Mouse (Mus musculus) heart, adult 9 months (tissue): Measurements from ENCODE around the gene Ctrc.

Experiments
- DNase-seq, 2 experiments: peaks; one replicate each; pipeline ENCODE4 v3.0.0; 2022; ENCODE audit warnings: low spot score in 2 of 2

Ctrc gene

DNA sequence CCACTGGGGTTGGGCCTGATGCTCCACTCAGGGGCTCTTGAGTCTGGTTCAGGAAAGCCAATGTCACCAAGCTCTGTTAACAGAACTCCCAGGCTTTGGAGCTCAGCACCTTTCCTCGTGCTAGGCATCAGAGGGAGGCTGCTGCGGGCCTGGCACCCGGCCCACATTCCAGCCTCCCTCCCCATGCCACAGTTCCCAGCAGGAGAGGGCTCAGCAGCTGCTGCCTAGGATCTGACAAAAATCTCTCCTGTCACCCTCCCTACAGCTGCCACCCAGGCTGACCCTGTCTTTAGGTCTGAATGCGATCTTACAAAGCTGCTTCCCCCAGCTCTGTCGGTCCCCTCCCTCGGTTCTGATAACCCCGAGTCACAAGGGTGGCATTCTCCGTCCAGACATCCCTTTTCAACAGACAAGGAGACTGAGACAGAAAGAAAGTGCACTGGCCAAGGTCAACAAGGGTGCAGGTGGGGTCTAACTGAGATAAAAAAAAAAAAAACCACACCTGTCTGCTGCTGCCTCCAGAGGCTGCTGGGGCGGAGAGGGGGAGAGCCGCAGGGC is 20.9 kb upstream of the Ctrc start:
- no peak for DNase-seq

- DNase-seq, result no peak
Observed at GRCm38 (mm10) chr4:141865600-141865999, 19.4 kb upstream of the Ctrc start.

DNA sequence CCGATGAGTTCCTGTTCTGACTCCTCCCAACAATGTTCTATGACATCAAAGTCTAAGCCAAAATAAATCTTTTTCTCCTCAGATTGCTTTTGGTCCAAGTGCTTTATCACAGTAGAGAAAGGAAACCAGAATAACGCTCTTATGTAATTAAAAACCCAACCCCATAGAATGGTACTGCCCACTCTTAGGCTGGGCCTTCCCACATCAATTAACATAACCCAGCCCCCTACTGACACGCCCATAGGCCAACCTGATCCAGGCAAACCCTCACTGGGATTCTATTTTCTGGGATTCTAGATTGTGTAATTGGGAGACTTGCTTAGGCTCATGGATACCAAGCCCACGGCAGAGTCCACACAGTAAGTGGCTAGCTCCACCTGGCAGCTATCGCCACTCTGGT is 18.8 kb upstream of the Ctrc start:
- DNase-seq, result no peak

DNA sequence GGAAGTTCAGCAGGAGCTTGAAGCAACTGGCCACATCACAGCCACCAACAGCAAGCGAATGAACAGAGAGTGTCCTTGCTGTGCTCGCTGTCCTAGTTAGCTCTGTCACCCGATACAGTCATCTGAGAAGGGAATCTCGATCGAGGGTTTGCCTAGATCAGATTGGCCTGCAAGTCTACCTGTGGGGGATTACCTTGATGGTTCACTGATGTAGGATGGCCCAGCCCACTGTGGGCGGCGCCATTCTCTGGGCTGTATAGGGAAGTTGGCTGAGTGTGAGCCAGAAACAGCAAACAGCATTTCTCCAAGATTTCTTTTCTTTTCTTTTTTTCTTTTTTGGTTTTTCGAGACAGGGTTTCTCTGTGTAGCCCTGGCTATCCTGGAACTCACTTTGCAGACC is 18.3 kb upstream of the Ctrc start:
- DNase-seq, result no peak

DNA sequence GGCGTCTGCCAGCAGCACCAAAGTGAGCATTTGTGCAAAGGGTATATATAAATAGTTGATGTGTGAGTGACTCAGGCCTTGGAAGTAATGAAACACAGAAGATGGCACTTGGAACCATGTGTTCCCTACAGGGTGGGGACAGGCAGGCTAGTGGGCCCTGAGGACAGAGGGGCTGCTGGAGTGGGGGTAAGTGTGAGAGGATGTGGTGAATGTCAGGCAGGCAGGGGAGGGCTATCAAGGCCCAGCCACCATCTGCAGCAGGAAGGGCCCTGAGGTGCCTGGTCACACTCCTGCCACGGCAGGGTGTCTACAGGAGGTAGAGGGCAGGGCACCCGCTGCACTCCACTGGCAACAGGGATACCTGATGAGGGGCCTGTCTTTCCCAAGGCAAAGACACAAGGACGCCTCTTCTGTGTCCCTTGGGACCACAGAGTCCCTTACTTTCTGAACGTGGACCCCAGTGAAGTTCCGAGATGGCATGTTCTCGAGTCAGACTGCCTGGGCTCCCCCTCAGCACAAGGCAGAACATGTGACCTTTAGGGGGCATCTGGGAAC is 17.6 kb upstream of the Ctrc start:
- no peak for DNase-seq

DNA sequence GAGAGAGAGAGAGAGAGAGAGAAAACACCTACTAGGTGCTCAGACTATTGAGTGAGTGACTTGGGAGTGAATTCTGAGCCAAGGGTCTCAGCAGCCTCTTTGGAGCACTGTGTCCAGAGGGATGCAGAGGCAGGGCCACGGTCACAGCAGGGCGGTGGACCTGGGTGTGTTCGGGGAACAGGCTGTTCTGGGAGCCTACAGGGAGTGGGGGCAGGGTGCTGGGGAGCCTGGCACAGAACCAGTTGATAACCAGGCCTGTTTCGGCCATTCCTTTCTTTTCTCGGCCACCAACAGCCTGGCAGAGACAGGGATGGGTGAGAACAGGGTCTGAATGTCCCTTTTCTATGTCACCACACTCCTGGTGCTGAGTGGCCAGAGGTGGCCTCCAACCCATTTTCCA is 16.7 kb upstream of the Ctrc start:
- no peak for DNase-seq

GRCm38 (mm10) chr4:141861591-141862295 is 15.6 kb upstream of the Ctrc start:
- DNase-seq, result no peak

DNA sequence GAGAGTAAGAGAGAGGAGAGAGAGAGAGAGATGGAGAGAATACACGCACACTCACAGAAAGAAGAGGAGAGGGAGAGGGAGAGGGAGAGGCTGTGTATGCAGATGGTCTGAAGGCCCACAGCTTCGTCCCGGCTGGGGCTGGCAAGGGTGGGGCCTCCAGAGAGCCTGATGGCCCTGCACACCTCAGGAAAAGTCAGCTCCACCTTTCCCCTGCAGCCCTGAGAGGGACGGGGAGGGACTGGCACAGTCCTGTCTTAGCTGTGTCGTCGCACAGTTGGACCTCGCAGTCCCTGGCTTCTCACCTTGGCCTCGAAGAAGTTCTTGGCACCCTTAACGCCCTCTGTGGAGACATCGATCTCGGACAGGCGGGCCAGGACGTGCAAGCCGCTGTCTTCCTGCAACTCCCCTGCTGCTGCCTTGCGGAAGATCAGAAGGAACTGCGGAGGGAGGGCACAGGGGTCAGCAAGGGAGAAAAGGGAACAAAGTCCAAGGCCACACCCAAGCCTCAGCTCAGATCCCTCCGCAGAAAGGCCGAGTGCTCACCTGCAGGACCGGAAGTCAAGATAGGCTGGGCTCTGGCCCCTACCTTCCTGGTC is 14.2 kb upstream of the Ctrc start:
- DNase-seq, result no peak

- DNase-seq, result no peak
Observed at GRCm38 (mm10) chr4:141859351-141859750, 13.2 kb upstream of the Ctrc start.

DNA sequence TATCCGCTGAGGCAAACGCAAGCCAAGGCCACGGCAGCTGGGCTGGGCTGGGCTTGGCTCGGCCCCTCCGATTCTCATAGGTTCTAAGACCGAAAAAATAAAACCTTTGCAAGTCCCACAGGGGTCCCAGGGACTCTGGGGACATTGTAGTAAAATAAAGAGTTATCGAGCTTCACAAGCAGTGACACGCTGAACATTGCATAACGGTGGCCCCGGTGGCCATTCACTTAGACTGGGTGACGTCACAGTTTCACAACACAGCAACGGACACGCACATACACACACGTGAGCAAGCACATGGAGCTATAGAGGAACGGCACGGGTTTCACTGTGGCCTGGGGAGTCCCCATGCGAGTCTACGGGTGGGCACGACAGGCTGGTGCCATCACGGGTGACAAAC is 12.3 kb upstream of the Ctrc start:
- peak in 1 of 2 experiments; percentile 71 for DNase-seq

DNA sequence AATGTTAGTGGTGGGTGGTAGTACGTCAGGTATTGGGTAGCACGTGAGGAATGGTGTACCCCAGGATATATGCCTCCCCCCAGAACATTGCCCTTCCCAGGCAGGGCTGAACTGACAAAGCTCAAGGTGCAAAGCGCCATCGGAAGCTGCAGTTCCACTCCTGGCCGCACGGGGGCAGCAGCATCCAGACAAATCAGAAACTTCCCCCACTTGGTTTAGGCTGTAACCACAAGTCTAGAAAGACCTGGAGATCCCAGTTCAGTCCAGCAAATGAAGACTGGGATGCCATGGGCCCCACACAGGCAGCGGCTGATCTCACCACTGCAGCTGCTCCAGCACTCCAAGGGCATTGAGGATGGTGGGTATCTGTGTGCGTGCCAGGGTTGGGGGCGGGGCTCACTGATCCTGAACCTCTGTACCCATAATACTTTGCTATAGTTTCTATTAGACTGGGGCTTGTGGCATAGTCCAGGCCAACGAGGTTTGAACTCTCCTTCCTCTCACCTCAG is 11.3 kb upstream of the Ctrc start:
- peak; percentile 73 to 79 for DNase-seq

- DNase-seq, result no peak
Observed at GRCm38 (mm10) chr4:141853437-141853836, 7.3 kb upstream of the Ctrc start.

DNA sequence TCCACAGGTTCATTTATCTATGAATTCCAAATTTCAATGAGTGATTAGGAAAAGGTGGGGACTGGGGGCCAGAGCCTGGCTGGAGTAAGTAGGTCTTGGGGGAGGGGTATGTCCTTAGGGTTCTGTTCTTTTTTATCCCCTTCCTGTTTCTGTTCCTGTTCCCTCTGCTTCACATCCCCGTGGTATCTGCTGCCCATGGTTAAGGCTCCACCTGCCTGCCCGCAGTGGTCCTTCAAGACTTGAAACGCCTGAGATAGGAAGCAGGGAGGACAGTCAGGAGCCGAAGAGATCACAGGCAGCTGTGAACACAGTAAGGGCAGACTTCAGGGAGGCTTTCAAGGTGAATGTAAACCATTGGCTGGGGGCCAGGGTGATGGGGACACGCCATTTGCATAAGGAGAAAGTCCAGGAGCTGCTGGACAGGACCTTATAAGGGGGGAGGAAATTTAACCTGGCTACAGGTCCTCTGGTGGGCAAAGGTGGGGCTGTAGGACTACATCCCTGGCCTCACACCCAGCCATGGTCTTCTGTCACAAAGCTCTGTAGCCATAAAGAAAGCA is 11.5 kb downstream of the Ctrc start:
- DNase-seq, result no peak

DNA sequence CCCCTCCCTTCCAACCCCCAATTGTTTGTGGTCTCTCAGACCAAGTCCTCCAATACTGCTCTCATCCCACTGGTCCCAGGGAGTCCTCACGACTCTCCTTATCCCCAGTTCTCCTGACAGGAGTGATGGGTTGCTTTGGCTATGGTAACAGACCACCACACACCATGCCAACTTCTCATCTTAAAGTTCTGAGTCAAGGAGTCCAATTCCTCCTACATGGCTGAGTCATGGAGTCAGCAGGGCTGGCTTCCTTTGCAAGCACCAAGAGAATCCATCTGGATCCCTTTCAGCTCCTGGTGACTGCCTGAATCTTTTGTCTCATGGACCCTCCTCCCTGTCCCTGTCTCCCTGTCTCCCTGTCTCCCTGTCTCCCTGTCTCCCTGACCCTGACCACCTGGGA is 12.2 kb downstream of the Ctrc start:
- no peak for DNase-seq

DNA sequence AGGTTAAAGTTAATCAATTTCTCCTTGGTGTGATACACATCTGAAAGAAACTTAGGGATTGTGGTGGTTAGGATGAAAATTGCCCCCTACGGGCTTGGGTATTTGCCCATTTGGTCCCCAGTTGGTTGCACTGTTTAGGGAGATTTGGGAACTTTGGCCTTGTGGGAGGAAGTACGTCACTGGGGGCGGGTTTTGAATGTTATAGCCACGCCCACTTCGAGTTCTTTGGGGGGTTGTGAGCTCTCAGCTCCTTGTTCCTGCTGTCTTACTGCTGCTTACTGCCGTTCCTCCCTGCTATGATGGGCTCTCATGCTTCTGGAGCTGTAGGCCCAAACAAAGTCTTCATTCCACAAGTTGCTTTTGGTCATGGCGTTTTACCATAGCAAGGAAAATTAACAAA is 14.8 kb downstream of the Ctrc start:
- no peak for DNase-seq

DNA sequence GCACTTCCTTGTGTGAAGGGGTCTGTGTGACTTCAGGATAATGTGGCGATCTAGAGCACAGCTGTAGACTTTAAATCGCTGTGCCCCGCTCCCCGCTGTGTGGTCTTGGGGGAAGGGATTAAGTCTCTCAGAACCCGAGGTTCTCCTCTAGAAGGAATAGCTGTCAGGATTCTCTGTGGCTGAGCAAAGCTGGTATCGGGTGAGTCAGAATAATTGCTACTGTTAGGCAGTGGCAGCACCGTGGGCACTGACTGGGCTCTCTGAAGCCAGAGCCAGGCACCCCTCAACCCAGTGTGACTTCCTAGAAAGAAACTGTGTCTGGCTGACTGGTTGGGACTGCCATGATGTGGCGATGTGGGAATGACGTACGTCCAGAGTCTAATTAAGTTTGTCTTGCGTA is 15.8 kb downstream of the Ctrc start:
- DNase-seq, result no peak

GRCm38 (mm10) chr4:141828177-141828576 is 18.0 kb downstream of the Ctrc start:
- DNase-seq, result peak; percentile 14 to 39

DNA sequence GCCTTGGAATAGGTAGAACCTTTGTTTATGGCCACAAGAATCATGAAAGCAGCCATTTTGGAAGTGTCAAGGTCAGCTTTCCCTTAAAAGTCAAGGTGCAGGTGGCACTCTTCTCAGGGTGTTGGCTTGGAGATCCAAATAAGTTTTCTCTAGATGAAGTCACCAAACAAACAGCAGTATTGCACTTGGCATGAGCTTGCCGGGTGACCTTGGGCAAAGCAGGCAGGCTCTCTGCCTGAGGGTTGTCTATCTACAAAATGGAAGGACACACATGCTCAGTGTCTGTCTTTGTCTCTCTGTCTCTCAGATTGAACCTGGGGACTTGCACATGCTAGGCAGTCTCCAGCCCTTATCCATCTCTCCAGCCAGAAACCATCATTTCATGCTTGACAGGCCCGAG is 18.8 kb downstream of the Ctrc start:
- DNase-seq, result no peak

DNA sequence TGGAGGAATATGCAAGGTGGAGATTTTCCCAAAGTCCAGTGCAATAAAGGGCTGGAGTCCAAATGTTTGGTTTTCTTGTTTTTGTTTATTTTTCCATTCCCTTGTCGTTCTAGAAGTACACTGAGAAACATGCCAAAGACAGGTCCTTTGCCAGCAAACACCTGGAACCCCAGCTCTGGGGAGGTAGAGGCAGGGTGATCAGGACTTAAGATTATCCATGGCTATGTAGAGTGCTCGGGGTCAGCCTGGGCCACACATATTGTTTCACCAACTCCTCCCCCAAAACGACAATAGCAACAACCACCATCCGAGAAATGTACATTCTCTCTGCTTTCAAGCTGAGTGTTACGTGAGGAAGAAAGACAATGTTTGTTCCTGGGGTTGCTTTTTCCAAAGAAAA is 20.1 kb downstream of the Ctrc start, which contains the start of gene Cela2a:
Cela2a (minus strand) TSS at position 101 of the 400 bp plus-strand sequence.
- DNase-seq, result no peak

GRCm38 (mm10) chr4:141822979-141823378 is 23.2 kb downstream of the Ctrc start:
- no peak for DNase-seq

DNA sequence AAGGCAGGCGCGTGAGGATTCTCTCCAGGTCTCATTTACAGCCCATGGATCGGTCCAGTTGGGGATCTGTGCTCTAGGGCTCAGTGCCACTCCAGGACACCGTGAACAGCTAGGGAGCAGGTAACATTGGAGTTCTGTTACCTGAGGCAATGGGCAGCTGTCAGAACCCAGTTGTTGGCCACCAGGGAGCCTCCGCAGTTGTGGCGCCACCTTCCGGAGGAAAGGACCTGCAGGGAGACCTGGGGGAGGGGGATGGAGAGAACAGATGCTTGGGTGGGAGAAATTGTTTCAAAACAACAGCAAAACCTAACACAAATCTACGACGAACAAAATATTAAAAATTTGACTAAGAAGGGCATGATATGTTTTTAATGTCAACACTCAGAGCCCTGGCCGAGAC is 24.1 kb downstream of the Ctrc start:
- no peak for DNase-seq

- DNase-seq, result no peak
Observed at GRCm38 (mm10) chr4:141821178-141821577, 25.0 kb downstream of the Ctrc start.

DNA sequence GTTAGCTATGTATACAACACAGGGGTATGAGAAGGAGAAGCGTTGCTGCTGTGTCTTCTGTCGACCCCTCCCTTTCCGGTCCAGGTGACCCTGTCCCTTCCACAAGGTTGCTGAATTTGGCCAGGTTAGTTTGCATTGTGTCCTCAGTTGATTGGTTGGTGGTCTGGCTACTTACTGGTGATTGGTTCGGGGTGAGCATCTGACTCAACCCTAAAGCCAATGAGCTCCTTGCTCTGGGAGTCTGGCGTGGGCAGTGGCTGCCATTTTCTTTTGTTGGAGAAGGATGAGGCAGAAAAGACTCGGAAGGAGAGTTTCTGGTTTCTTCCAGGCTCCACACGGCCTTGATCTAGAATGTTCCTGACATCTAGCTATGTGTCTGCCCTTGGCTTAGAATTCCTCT is 26.8 kb downstream of the Ctrc start:
- no peak for DNase-seq
